Mouse (Mus musculus) embryonic fibroblast, embryonic 13.5 days (primary cell): ENCODE measurements around the gene Tbc1d16.

Experiments
- CTCF ChIP-seq: IDR thresholded peaks from 2 replicates; pipeline ENCODE4 v1.5.1; 2011; ENCODE audit warnings: mild to moderate bottlenecking, control low read depth, low read length, moderate library complexity, borderline replicate concordance; ENCODE audit not compliant: insufficient read depth
- POLR2A ChIP-seq: IDR thresholded peaks from 2 replicates; pipeline ENCODE4 v1.6.1; 2011; ENCODE audit warnings: low read depth, mild to moderate bottlenecking, control low read depth, low read length, moderate library complexity

DNA sequence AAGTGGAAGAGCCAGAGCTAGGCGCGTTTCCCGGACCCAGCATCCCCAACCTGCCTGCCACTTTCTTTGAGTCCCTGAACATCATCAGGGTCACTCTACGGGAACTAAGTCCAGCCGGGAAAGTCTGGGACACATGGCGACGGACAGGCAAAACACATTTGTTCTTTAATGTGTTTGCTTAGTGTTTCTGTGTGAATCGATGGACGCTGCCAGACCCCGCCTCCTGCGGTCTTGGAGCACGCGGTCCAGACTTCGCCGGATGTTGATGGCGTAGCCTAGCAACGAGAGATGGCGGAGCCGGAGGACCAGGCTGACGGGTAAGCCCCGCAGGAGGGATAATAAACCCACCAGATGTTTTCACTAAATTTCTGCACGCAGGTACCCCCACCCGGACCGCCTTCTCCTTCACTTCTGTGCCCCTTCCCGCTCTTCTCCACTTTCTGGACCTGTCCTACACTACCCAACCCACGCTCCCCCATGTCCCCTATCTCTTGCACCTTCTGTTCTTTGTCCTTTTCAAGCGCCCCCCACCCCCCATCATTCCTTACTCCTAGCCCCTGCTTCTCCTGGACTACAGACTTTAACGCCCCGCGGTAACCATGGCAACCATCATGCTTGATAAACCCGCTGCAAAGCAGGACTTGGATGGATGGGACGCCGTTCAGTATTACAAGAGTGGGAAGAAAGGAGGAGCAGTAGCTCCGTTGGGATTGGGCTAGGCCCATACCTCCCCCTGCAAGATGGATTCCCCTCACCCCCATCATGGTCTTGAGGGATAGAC lies 737 bp upstream of the Tbc1d16 start:
- no peak for TF ChIP-seq CTCF
- TF ChIP-seq POLR2A, result no peak
